Mouse (Mus musculus) embryonic facial prominence, embryonic 12.5 days (tissue): ENCODE measurements around the gene Fmod. TPM values are rescaled to one million over a fixed set of nuclear protein-coding genes. Genes with fewer than 3 reads are reported as not detected.

Experiments used
- ATAC-seq: fragments of 200-750 bp; cut with Nextera tagmentation; 2 replicates; pipeline ENCODE4 v1.8.0; 2017; ENCODE audit not compliant: insufficient number of reproducible peaks, insufficient read depth, low FRiP score, low TSS enrichment
- H3K27ac ChIP-seq: fragments of 300-500 bp; sonication (generic); 2 replicates; pipeline ENCODE4 v1.5.1; 2016; ENCODE audit warnings: mild to moderate bottlenecking
- H3K27me3 ChIP-seq: fragments of 300-500 bp; sonication (generic); 2 replicates; pipeline ENCODE4 v1.6.1; 2016; ENCODE audit warnings: mild to moderate bottlenecking, moderate library complexity
- H3K36me3 ChIP-seq: fragments of 300-500 bp; sonication (generic); 2 replicates; pipeline ENCODE4 v1.6.1; 2016; ENCODE audit warnings: mild to moderate bottlenecking
- H3K4me1 ChIP-seq: fragments of 300-500 bp; sonication (generic); 2 replicates; pipeline ENCODE4 v1.6.1; 2016
- H3K4me2 ChIP-seq: fragments of 300-500 bp; sonication (generic); replicated peaks from 2 replicates; pipeline ENCODE4 v1.6.1; 2016; ENCODE audit warnings: mild to moderate bottlenecking, moderate library complexity
- H3K4me3 ChIP-seq: fragments of 300-500 bp; sonication (generic); 2 replicates; pipeline ENCODE4 v1.5.1; 2016; ENCODE audit warnings: mild to moderate bottlenecking
- H3K9ac ChIP-seq: fragments of 300-500 bp; sonication (generic); 2 replicates; pipeline ENCODE4 v1.6.1; 2016; ENCODE audit warnings: mild to moderate bottlenecking, moderate library complexity
- H3K9me3 ChIP-seq: fragments of 300-500 bp; sonication (generic); 2 replicates; pipeline ENCODE4 v1.6.1; 2016; ENCODE audit warnings: mild to moderate bottlenecking, moderate library complexity
- WGBS: fragments of 180-500 bp; shearing (Covaris S2); methylation state at CpG from one replicate; pipeline ENCODE4 v1.1.7; 2016; 5-methylcytosine and 5-hydroxymethylcytosine counted together
- polyA plus RNA-seq: library from polyadenylated mRNA; unstranded; fragments of >200 nt; fragmentation: Nextera tagmentation; extraction: Ambion mirVana; gene quantifications from 2 replicates; pipeline ENCODE4 v1.2.1, GENCODE M21; 2016

Gene Fmod
- polyA plus RNA-seq, 1 experiment from 2014 or later = 7.2 TPM

DNA sequence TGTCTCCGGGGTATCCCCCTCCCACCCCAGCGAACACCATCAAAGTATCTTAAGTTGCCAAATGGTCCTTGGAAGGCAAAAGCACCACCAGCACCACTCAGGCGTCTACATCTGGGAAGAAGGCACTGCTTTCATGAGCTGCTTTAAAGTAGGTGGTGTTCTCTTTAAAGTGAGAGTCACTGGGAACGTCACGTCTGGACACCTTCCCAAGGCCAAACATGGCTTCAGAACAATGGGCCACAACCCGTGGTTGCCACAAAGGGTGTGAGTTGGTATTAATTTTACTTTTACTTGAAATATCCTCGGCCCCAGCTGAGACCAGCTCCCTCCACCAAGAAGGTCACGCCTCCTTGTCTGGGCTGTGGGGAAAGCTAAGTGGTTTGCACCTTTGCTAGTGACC lies 20.7 kb downstream of the Fmod start:
- Histone ChIP-seq H3K27ac (no peak overlapping the region), H3K9ac (no peak overlapping the region), H3K4me3 (no peak overlapping the region), H3K4me1 (peaks cover 25% of the 10 kb centered on the region), H3K4me2 (no peak overlapping the region), H3K9me3 (no peaks in the 10 kb centered on the region), H3K27me3 (no peaks in the 10 kb centered on the region), H3K36me3 (no peaks in the 10 kb centered on the region)
- ATAC-seq = no peak
- 81% methylated on average over 8 of the region's 8 CpGs for WGBS

GRCm38 (mm10) chr1:134058870-134059269 lies 21.8 kb downstream of the Fmod start:
- no peak for ATAC-seq
- H3K27ac ChIP-seq = no peak overlapping the region
- peaks cover 36% of the 10 kb centered on the region for H3K4me1 ChIP-seq

DNA sequence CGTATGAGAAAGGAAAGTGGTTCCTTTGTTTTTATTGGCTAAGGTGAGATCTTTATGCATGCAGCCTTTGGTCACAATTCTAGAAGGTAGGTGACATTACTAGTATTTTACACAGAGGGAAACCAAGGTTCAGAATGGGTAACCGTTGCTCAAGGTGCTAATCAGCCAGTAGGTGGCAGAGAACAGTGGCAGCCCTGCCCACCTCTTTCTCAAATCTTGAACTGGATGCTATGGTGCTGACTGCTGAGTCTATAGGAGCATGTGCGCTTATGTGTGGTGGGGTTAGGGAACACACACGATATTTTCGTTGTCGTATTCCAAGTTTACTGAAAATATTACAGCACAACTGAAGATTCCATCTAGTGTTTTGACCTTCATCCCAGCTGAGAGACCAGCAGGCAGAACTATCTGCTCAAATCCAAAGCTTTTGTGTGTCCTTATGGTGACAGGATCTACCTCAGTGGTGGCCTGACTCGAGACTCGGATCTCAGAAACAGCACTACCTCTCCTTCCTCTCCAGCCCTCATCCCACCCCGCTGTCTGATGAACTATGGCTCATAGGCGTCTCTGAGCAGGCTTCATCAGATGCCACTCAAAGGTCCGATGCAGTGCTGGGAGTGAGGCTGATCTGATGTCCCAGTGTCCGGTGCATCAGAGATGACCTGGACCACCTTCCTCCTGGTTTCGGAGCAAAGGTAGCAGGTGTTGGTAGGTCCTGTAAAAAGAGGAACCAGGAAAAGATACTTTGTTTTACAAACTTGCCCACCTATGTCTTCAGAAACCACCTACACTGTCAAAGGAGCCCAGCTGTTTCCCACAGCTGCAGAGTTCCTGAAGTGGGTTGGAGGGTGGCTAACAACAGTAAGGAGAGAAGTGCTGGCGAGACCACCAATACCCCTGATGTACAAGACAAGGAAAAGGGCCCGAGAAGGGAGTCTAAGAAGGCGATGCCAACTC lies 23.0 kb downstream of the Fmod start:
- H3K4me1 ChIP-seq = peaks cover 47% of the 10 kb centered on the region
- peak overlapping the region; percentile 25; the same call in 1 of the 2 replicates for H3K4me3 ChIP-seq
- H3K9me3 ChIP-seq = no peaks in the 10 kb centered on the region
- H3K27ac ChIP-seq = peak overlapping the region; percentile 95
- WGBS = 73% methylated on average over 16 of the region's 16 CpGs
- ATAC-seq = no peak
- no peaks in the 10 kb centered on the region for H3K27me3 ChIP-seq
- no peak overlapping the region for H3K9ac ChIP-seq
- no peaks in the 10 kb centered on the region for H3K36me3 ChIP-seq
- H3K4me2 ChIP-seq = peak overlapping the region; percentile 58

More at GRCm38 (mm10) chr1:134058870-134059269, 21.8 kb downstream of the Fmod start:
- no peaks in the 10 kb centered on the region for H3K36me3 ChIP-seq
- H3K27me3 ChIP-seq = no peaks in the 10 kb centered on the region
- 62% methylated on average over 6 of the region's 6 CpGs for WGBS
- H3K4me3 ChIP-seq = no peak overlapping the region
- H3K9me3 ChIP-seq = no peaks in the 10 kb centered on the region
- no peak overlapping the region for H3K9ac ChIP-seq
- no peak overlapping the region for H3K4me2 ChIP-seq

DNA sequence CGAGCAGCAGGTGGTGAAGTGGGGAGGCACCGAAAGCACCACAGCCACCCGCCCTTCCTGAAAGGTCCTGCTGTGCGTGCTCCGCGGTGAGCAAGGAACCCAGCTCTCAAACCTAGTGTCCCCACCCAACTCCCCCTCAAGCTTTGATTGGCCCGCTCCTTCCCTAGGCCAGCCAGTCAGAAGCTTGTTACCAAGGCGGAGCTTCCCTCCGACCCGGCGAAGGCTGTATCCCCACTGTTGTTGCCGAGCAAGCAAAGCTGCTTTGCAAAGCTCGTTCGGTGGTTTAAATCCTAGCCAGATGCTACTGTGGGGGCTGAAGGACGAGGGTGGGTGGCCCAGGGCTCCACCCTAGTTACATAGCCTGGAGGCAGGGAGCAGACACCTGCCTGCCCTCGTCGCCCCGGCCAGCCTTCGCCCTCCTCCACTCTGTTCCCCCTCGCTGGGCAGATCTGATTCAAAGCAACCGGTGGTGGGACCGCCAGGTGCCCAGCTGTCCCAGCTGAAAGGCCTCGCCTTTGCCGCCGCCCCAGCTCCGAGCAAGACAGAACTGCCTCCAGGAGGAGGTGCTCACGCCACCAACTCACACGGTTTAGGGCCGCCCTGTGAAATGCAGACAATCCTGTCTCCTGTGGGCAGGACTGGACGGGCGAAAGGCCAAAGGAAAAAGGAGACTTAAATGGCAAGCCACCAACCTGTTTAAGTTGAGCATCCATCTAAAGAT lies 24.0 kb downstream of the Fmod start:
- under 1% methylated on average over 31 of the region's 31 CpGs for WGBS
- H3K9me3 ChIP-seq = no peaks in the 10 kb centered on the region
- H3K4me1 ChIP-seq = peaks cover 56% of the 10 kb centered on the region
- H3K4me3 ChIP-seq = peak overlapping the region; percentile 25
- ATAC-seq = peak; percentile 89
- no peaks in the 10 kb centered on the region for H3K27me3 ChIP-seq
- peak overlapping the region; percentile 58 for H3K4me2 ChIP-seq
- H3K36me3 ChIP-seq = no peaks in the 10 kb centered on the region
- H3K9ac ChIP-seq = peak overlapping the region; percentile 31; the same call in 1 of the 2 replicates
- H3K27ac ChIP-seq = peak overlapping the region; percentile 95

DNA sequence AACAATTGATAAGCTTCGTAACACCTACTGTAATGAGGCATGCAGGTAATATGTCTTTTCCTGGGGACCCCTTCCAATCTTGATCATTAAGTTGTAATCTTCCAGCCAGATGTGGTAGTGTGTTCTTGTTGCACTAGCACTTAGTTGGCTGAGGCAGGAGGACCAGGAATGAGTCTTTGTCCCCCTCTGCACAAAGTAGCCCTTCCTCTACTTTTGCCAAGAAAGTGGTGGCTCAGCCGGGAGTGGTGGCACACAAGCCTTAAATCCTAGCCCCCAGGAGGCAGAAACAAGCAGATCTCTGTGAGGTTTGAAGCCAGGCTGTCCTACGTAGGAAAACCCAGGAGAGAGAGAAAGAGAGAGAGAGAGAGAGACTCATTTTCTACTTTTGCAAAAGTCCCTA lies 24.9 kb downstream of the Fmod start:
- H3K36me3 ChIP-seq = no peaks in the 10 kb centered on the region
- 55% methylated on average over 3 of the region's 3 CpGs for WGBS
- H3K4me3 ChIP-seq = no peak overlapping the region
- H3K27ac ChIP-seq = peak overlapping the region; percentile 95
- no peaks in the 10 kb centered on the region for H3K27me3 ChIP-seq
- peaks cover 64% of the 10 kb centered on the region for H3K4me1 ChIP-seq
- no peak for ATAC-seq
- no peak overlapping the region for H3K4me2 ChIP-seq
- no peaks in the 10 kb centered on the region for H3K9me3 ChIP-seq
- H3K9ac ChIP-seq = no peak overlapping the region

DNA sequence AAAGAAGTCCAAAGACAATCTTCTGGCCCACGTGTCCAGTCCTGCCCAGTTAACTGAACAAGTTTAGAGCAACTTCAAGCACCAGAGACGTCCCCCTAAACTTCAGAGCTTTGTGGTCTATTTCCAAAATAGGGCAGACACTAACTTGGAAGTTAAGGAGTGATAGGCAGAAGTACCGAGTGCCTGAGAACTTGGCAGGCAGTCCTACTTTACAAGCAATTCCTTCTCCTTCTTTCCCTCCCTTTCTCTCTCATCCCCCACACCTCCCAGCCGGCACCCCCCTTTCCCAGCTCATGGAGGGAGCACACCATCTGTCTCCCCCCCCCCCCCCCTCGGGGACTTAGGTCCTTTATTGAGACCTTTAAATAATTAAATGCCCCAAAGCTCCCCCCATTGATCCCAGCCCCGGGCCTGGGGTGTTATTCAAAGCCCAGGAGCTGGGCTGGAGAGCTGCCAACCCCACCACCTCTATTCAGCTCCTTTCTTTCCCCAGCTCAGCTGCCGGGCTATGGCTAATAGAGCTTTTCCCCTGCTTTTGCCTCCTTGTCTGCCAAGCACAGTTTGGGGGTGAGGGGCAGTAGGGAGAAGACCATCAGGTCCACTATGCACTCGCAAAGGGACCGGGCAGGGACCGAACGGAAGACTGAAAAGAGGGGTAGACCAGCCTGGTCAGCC lies 25.5 kb downstream of the Fmod start:
- Histone ChIP-seq H3K4me2 (peak overlapping the region; percentile 41), H3K4me1 (peaks cover 70% of the 10 kb centered on the region), H3K4me3 (no peak overlapping the region), H3K27me3 (no peaks in the 10 kb centered on the region), H3K36me3 (no peaks in the 10 kb centered on the region), H3K9me3 (no peaks in the 10 kb centered on the region), H3K27ac (peak overlapping the region; percentile 95), H3K9ac (peak overlapping the region; percentile 40; the same call in 1 of the 2 replicates)
- ATAC-seq = no peak
- 11% methylated on average over 11 of the region's 11 CpGs for WGBS

DNA sequence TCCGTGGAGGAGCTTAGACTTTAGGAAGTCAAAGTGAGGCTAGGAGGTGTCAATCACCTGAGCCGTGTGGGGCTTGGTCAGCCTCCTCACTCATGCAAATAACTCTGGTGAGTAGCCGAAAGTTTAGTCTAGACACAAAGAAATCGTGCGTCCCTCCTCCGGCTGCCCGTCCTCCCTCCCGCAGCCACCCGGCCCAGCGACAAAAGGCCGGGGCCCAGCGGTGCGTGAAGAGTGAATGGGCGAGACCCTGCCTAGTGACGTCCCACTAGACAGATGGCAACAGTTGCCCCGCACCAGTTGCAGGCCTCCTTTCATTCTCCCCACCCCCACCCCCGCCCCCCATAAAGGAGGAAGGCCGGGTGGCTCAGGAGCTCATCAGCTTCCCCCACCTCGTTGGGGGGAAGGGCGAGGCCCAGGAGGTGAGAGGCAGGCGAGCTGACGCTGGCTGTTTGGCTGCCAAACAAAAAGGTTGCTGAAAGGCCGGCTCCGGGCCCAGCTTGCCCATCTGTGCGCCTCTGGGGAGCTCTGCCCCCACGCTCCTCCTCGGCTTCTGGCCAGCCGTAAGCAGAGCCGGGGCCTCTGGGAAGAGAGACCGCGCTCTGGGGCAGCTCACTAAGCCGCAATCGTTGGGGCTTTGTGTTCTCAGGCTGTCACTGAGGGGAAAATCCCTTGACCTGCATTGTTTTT lies 26.2 kb downstream of the Fmod start:
- peak overlapping the region; percentile 40; the same call in 1 of the 2 replicates for H3K9ac ChIP-seq
- H3K36me3 ChIP-seq = no peaks in the 10 kb centered on the region
- 1% methylated on average over 33 of the region's 33 CpGs for WGBS
- H3K4me3 ChIP-seq = no peak overlapping the region; the same call in 1 of the 2 replicates
- ATAC-seq = peak; percentile 43
- H3K4me1 ChIP-seq = peaks cover 77% of the 10 kb centered on the region
- peak overlapping the region; percentile 41 for H3K4me2 ChIP-seq
- H3K27ac ChIP-seq = peak overlapping the region; percentile 95
- H3K27me3 ChIP-seq = no peaks in the 10 kb centered on the region
- H3K9me3 ChIP-seq = no peaks in the 10 kb centered on the region

GRCm38 (mm10) chr1:134063773-134064125 lies 26.7 kb downstream of the Fmod start:
- Histone ChIP-seq H3K4me2 (peak overlapping the region; percentile 41), H3K27ac (peak overlapping the region; percentile 95), H3K9me3 (no peaks in the 10 kb centered on the region), H3K27me3 (no peaks in the 10 kb centered on the region), H3K4me1 (peaks cover 77% of the 10 kb centered on the region), H3K36me3 (no peaks in the 10 kb centered on the region), H3K4me3 (no peak overlapping the region), H3K9ac (peak overlapping the region; percentile 40; the same call in 1 of the 2 replicates)
- 14% methylated on average over 9 of the region's 9 CpGs for WGBS
- ATAC-seq = no peak

DNA sequence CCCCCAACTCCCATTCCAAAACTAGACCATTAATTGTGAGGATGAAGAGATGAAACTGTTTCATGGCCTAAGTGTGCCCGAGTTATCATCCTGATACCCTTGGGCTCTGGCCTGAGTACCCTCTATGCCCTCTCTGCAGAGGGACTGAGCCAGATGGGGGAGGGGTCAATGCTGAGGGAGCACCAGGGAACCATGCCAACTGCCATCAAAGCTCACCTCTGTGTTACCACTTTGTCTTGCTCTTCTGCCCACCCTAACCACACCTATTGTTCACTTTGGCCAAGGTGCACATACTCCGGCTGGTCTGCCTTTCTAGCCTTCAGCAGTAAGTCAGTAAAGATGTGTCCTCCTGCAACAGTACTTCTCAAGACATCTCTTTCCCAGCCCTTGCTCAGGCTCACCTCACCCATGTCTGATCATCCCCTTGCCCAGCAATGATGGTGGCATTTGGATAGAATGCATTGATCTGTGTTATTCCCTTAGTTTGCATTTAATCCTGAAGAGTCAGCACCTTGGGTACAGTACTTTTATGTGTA lies 27.3 kb downstream of the Fmod start:
- H3K27ac ChIP-seq = peak overlapping the region; percentile 95
- no peaks in the 10 kb centered on the region for H3K36me3 ChIP-seq
- no peak for ATAC-seq
- H3K9me3 ChIP-seq = no peaks in the 10 kb centered on the region
- no peaks in the 10 kb centered on the region for H3K27me3 ChIP-seq
- no peak overlapping the region for H3K4me2 ChIP-seq
- H3K4me3 ChIP-seq = no peak overlapping the region
- WGBS = 81% methylated on average over 2 of the region's 2 CpGs
- H3K4me1 ChIP-seq = peaks cover 77% of the 10 kb centered on the region
- no peak overlapping the region for H3K9ac ChIP-seq

DNA sequence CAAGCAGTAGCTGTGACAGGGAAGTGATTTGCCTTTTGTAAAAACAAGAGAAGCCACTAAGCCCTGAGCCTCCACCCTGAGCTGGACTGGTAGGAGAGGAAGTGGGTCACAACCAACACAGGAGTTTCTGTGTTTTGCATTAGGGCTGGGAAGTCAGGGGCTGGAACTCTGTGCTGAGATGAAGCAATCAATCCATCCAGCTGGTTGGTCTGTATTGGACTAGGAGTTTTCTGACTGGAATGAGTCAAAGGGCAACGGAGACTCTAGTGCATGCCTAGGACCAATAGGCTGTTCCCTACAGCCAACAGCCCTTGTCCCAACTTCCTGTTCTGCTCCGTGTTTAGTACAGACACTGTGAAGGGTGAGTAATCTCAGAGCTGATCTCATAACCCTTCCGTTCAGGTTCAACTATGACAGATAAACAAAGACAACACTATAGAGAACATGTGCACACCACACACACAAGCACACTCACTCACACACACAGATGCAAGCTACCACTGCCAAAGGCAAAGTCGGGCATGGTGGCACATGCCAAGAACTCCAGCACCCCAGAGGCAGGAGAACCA lies 28.3 kb downstream of the Fmod start:
- Histone ChIP-seq H3K9me3 (no peaks in the 10 kb centered on the region), H3K4me1 (peaks cover 75% of the 10 kb centered on the region), H3K9ac (no peak overlapping the region), H3K27me3 (no peaks in the 10 kb centered on the region), H3K4me2 (no peak overlapping the region), H3K27ac (peak overlapping the region; percentile 95; the same call in 1 of the 2 replicates), H3K4me3 (no peak overlapping the region), H3K36me3 (no peaks in the 10 kb centered on the region)
- no peak for ATAC-seq
- 61% methylated on average over 4 of the region's 4 CpGs for WGBS
